Mouse (Mus musculus) small intestine, adult 2 months (tissue): ENCODE results near the gene Mtcl1.

Experiments used
- CTCF ChIP-seq: fragments of 200-500 bp; IDR thresholded peaks from 2 replicates; pipeline ENCODE4 v1.5.1; 2012; ENCODE audit warnings: low read depth, mild to moderate bottlenecking, control low read depth, inconsistent platforms, low read length, moderate library complexity, mixed read lengths; ENCODE audit not compliant: insufficient replicate concordance, insufficient read length; ENCODE audit errors: extremely low read depth
- POLR2A ChIP-seq: fragments of 200-500 bp; IDR thresholded peaks from 2 replicates; pipeline ENCODE4 v1.6.1; 2012; ENCODE audit warnings: low read depth, mild to moderate bottlenecking, control low read depth, inconsistent platforms, low read length, moderate library complexity

- TF ChIP-seq CTCF: no peak
- TF ChIP-seq POLR2A: no peak
Measured at GRCm38 (mm10) chr17:66450526-66451070, 1.0 kb upstream of the Mtcl1 start.
